Mouse (Mus musculus) lung, embryonic 16.5 days (tissue): Measurements from ENCODE around the gene Inava. TPM values are rescaled to one million over a fixed set of nuclear protein-coding genes. Genes with fewer than 3 reads are reported as not detected.

Experiments
- polyA plus RNA-seq: library from polyadenylated mRNA; unstranded; fragments of >200 nt; fragmentation: Nextera tagmentation; extraction: Ambion mirVana; gene quantifications from 2 replicates; pipeline ENCODE4 v1.2.1, GENCODE M21; 2015

The Inava gene
- polyA plus RNA-seq, 1 experiment from 2014 or later: 15.3 TPM

Other genes starting within 250 kb of the Inava start
- not detected in 2 replicates for gene Igfn1, start 227.9 kb downstream of the Inava start, polyA plus RNA-seq
- gene Tmem9, start 226.1 kb downstream of the Inava start, polyA plus RNA-seq: 163 and 171 TPM in 2 replicates
- gene Ascl5, start 183.5 kb downstream of the Inava start, polyA plus RNA-seq: not detected in 2 replicates
- gene Cacna1s, start 181.5 kb downstream of the Inava start, polyA plus RNA-seq: 0.29 and 1.0 TPM in 2 replicates
- gene Kif21b, start 102.9 kb downstream of the Inava start, polyA plus RNA-seq: 2.2 and 2.6 TPM in 2 replicates
- gene Mroh3, start 21.4 kb downstream of the Inava start, polyA plus RNA-seq: 0.24 TPM in 1 of 2 replicates, not detected in the other
- gene Gpr25, start 26.6 kb upstream of the Inava start, polyA plus RNA-seq: not detected in 2 replicates
- gene Camsap2, start 111.8 kb upstream of the Inava start, polyA plus RNA-seq: 9.3 and 9.6 TPM in 2 replicates
- gene Ddx59, start 181.0 kb upstream of the Inava start, polyA plus RNA-seq: 16.7 and 17.2 TPM in 2 replicates
- 5.6 and 6.9 TPM in 2 replicates for gene Kif14, start 232.1 kb upstream of the Inava start, polyA plus RNA-seq